Mouse (Mus musculus) limb, embryonic 11.5 days (tissue): ENCODE measurements around the gene Fgf8. TPM values are rescaled to one million over a fixed set of nuclear protein-coding genes. Genes with fewer than 3 reads are reported as not detected.

Experiments used
- ATAC-seq: fragments of 200-750 bp; cut with Nextera tagmentation; 2 replicates; pipeline ENCODE4 v1.8.0; 2017; ENCODE audit warnings: low read depth; ENCODE audit not compliant: insufficient number of reproducible peaks, low FRiP score, low TSS enrichment
- DNase-seq: peaks from one replicate; pipeline ENCODE4 v3.0.0-alpha.2; 2015; ENCODE audit warnings: low spot score
- H3K27ac ChIP-seq: fragments of 300-500 bp; sonication (generic); replicated peaks from 2 replicates; pipeline ENCODE4 v1.5.1; 2014; ENCODE audit warnings: low read depth, mild to moderate bottlenecking, low read length
- H3K27me3 ChIP-seq: fragments of 300-500 bp; sonication (generic); 2 replicates; pipeline ENCODE4 v1.6.1; 2014; ENCODE audit warnings: mild to moderate bottlenecking, low read length, mixed read lengths; ENCODE audit not compliant: control insufficient read depth, insufficient read depth
- H3K36me3 ChIP-seq: fragments of 300-500 bp; sonication (generic); 2 replicates; pipeline ENCODE4 v1.6.1; 2014; ENCODE audit warnings: mild to moderate bottlenecking, low read length, moderate library complexity, mixed read lengths; ENCODE audit not compliant: control insufficient read depth, insufficient read depth
- H3K4me1 ChIP-seq: fragments of 300-500 bp; sonication (generic); 2 replicates; pipeline ENCODE4 v1.6.1; 2014; ENCODE audit warnings: low read length, mixed read lengths; ENCODE audit not compliant: control insufficient read depth, insufficient read depth
- H3K4me2 ChIP-seq: fragments of 300-500 bp; sonication (generic); 2 replicates; pipeline ENCODE4 v1.6.1; 2014; ENCODE audit warnings: low read depth, mild to moderate bottlenecking, moderate library complexity; ENCODE audit not compliant: severe bottlenecking
- H3K4me3 ChIP-seq: fragments of 300-500 bp; sonication (generic); 2 replicates; pipeline ENCODE4 v1.5.1; 2014; ENCODE audit warnings: low read depth, low read length
- H3K9ac ChIP-seq: fragments of 300-500 bp; sonication (generic); 2 replicates; pipeline ENCODE4 v1.6.1; 2014; ENCODE audit warnings: mild to moderate bottlenecking, low read length
- H3K9me3 ChIP-seq: fragments of 300-500 bp; sonication (generic); 2 replicates; pipeline ENCODE4 v1.6.1; 2016; ENCODE audit warnings: low read length; ENCODE audit not compliant: control insufficient read depth
- WGBS: fragments of 180-500 bp; shearing (Covaris S2); extraction: QIAGEN DNeasy Blood & Tissue Kit; methylation state at CpG from one replicate; pipeline ENCODE4 v1.1.7; 2014; 5-methylcytosine and 5-hydroxymethylcytosine counted together
- polyA plus RNA-seq: library from polyadenylated mRNA; unstranded; fragments of >200 nt; fragmentation: Nextera tagmentation; extraction: Ambion mirVana; gene quantifications from 2 replicates; pipeline ENCODE4 v1.2.1, GENCODE M21; 2014

The Fgf8 gene
- polyA plus RNA-seq, 1 experiment from 2014 or later: 46.1 TPM

GRCm38 (mm10) chr19:45783181-45783932 lies 40.6 kb upstream of the Fgf8 start, which contains the start of gene Mgea5:
Gene Mgea5 (minus strand): TSS chr19:45783837.
- Histone ChIP-seq H3K4me3 (peak within 1 kb of the TSS; percentile 100), H3K27ac (peak within 1 kb of the TSS; percentile 94), H3K9me3 (no peaks in the 10 kb centered on the region), H3K36me3 (peaks cover 6% of the 10 kb centered on the region; the same call in 1 of the 2 replicates), H3K4me1 (peaks cover 4% of the 10 kb centered on the region; the same call in 1 of the 2 replicates), H3K4me2 (peak within 1 kb of the TSS; percentile 62), H3K9ac (peak within 1 kb of the TSS; percentile 93), H3K27me3 (no peaks in the 10 kb centered on the region)
- ATAC-seq (peak; percentile 98), DNase-seq (peak; percentile 99)
- under 1% methylated on average over 67 of the region's 71 CpGs for WGBS

- ATAC-seq (peak; percentile 54), DNase-seq (peak; percentile 80)
- H3K36me3 ChIP-seq: peaks cover 9% of the 10 kb centered on the region; the same call in 1 of the 2 replicates
- no peaks in the 10 kb centered on the region for H3K9me3 ChIP-seq
- peak overlapping the region; percentile 93 for H3K9ac ChIP-seq
- H3K27me3 ChIP-seq: no peaks in the 10 kb centered on the region
- peak overlapping the region; percentile 62 for H3K4me2 ChIP-seq
- H3K27ac ChIP-seq: peak overlapping the region; percentile 94
- H3K4me1 ChIP-seq: peaks cover 4% of the 10 kb centered on the region; the same call in 1 of the 2 replicates
- H3K4me3 ChIP-seq: peak overlapping the region; percentile 100
- WGBS: under 1% methylated on average over 36 of the region's 36 CpGs
These were observed 39.7 kb upstream of the Fgf8 start for GRCm38 (mm10) chr19:45782315-45783001.

GRCm38 (mm10) chr19:45781676-45782075 lies 39.0 kb upstream of the Fgf8 start:
- H3K9me3 ChIP-seq: no peaks in the 10 kb centered on the region
- H3K9ac ChIP-seq: no peak overlapping the region
- peak overlapping the region; percentile 100 for H3K4me3 ChIP-seq
- no peak overlapping the region for H3K27ac ChIP-seq
- 69% methylated on average over 8 of the region's 8 CpGs for WGBS
- H3K4me1 ChIP-seq: peaks cover 4% of the 10 kb centered on the region; the same call in 1 of the 2 replicates
- H3K27me3 ChIP-seq: no peaks in the 10 kb centered on the region
- H3K36me3 ChIP-seq: peaks cover 9% of the 10 kb centered on the region; the same call in 1 of the 2 replicates
- no peak for DNase-seq
- H3K4me2 ChIP-seq: peak overlapping the region; percentile 62
- no peak for ATAC-seq

GRCm38 (mm10) chr19:45780350-45780915 lies 37.7 kb upstream of the Fgf8 start:
- DNase-seq (no peak), ATAC-seq (no peak)
- Histone ChIP-seq H3K27ac (no peak overlapping the region), H3K9me3 (no peaks in the 10 kb centered on the region), H3K4me2 (no peak overlapping the region), H3K4me3 (no peak overlapping the region), H3K9ac (no peak overlapping the region), H3K36me3 (peaks cover 14% of the 10 kb centered on the region; the same call in 1 of the 2 replicates), H3K4me1 (peaks cover 4% of the 10 kb centered on the region; the same call in 1 of the 2 replicates), H3K27me3 (no peaks in the 10 kb centered on the region)
- 92% methylated on average over 13 of the region's 13 CpGs for whole genome bisulfite sequencing

- 86% methylated on average over 2 of the region's 2 CpGs for WGBS
- Histone ChIP-seq H3K4me3 (no peak overlapping the region), H3K27me3 (no peaks in the 10 kb centered on the region), H3K9me3 (no peaks in the 10 kb centered on the region), H3K36me3 (peaks cover 24% of the 10 kb centered on the region), H3K9ac (no peak overlapping the region), H3K4me2 (no peak overlapping the region), H3K27ac (no peak overlapping the region), H3K4me1 (no peaks in the 10 kb centered on the region)
- no peak for ATAC-seq
- no peak for DNase-seq
These were observed 32.8 kb upstream of the Fgf8 start for GRCm38 (mm10) chr19:45775486-45775885.

GRCm38 (mm10) chr19:45771501-45771900 lies 28.8 kb upstream of the Fgf8 start:
- Histone ChIP-seq H3K9me3 (no peaks in the 10 kb centered on the region), H3K4me3 (no peak overlapping the region), H3K27me3 (no peaks in the 10 kb centered on the region), H3K27ac (no peak overlapping the region), H3K36me3 (peaks cover 38% of the 10 kb centered on the region), H3K9ac (no peak overlapping the region), H3K4me1 (no peaks in the 10 kb centered on the region), H3K4me2 (no peak overlapping the region)
- DNase-seq (no peak), ATAC-seq (no peak)
- 94% methylated on average over 5 of the region's 5 CpGs for WGBS

GRCm38 (mm10) chr19:45760810-45761209 lies 18.1 kb upstream of the Fgf8 start:
- no peak overlapping the region for H3K4me3 ChIP-seq
- H3K27ac ChIP-seq: no peak overlapping the region
- peaks cover 45% of the 10 kb centered on the region for H3K36me3 ChIP-seq
- DNase-seq (no peak), ATAC-seq (no peak)
- WGBS: 91% methylated on average over 3 of the region's 3 CpGs
- no peaks in the 10 kb centered on the region for H3K27me3 ChIP-seq
- H3K9ac ChIP-seq: no peak overlapping the region
- no peak overlapping the region for H3K4me2 ChIP-seq
- H3K9me3 ChIP-seq: no peaks in the 10 kb centered on the region; the same call in 1 of the 2 replicates
- H3K4me1 ChIP-seq: no peaks in the 10 kb centered on the region

- WGBS: 90% methylated on average over 5 of the region's 5 CpGs
- Histone ChIP-seq H3K27ac (no peak overlapping the region), H3K27me3 (no peaks in the 10 kb centered on the region), H3K4me2 (no peak overlapping the region), H3K9ac (no peak overlapping the region), H3K36me3 (peaks cover 49% of the 10 kb centered on the region), H3K4me1 (no peaks in the 10 kb centered on the region), H3K4me3 (no peak overlapping the region), H3K9me3 (no peaks in the 10 kb centered on the region; the same call in 1 of the 2 replicates)
- ATAC-seq (no peak), DNase-seq (no peak)
These were observed 16.0 kb upstream of the Fgf8 start for GRCm38 (mm10) chr19:45758671-45759070.
